Mouse (Mus musculus) limb, embryonic 14.5 days (tissue): ENCODE measurements around the gene Dusp2. TPM values are rescaled to one million over a fixed set of nuclear protein-coding genes. Genes with fewer than 3 reads are reported as not detected.

ENCODE experiments used
- ATAC-seq: fragments of 200-750 bp; cut with Nextera tagmentation; 2 replicates; pipeline ENCODE4 v1.8.0; 2017; ENCODE audit warnings: low read depth, moderate number of reproducible peaks, moderate TSS enrichment; ENCODE audit not compliant: low FRiP score
- DNase-seq: peaks from one replicate; pipeline ENCODE4 v3.0.0-alpha.2; 2015; ENCODE audit warnings: low spot score
- H3K27ac ChIP-seq: fragments of 300-500 bp; sonication (generic); replicated peaks from 2 replicates; pipeline ENCODE4 v1.5.1; 2014; ENCODE audit warnings: low read depth, mild to moderate bottlenecking, low read length, moderate library complexity, mixed read lengths
- H3K27me3 ChIP-seq: fragments of 300-500 bp; sonication (generic); 2 replicates; pipeline ENCODE4 v1.6.1; 2014; ENCODE audit warnings: low read length, mixed read lengths; ENCODE audit not compliant: control insufficient read depth, insufficient read depth
- H3K36me3 ChIP-seq: fragments of 300-500 bp; sonication (generic); 2 replicates; pipeline ENCODE4 v1.6.1; 2014; ENCODE audit warnings: mild to moderate bottlenecking, low read length, moderate library complexity, mixed read lengths; ENCODE audit not compliant: control insufficient read depth, insufficient read depth
- H3K4me1 ChIP-seq: fragments of 300-500 bp; sonication (generic); 2 replicates; pipeline ENCODE4 v1.6.1; 2014; ENCODE audit warnings: antibody characterized with exemption, low read length, mixed read lengths; ENCODE audit not compliant: control insufficient read depth, insufficient read depth
- H3K4me2 ChIP-seq: fragments of 300-500 bp; sonication (generic); replicated peaks from 2 replicates; pipeline ENCODE4 v1.6.1; 2014; ENCODE audit warnings: low read depth, mild to moderate bottlenecking, low read length, moderate library complexity; ENCODE audit not compliant: severe bottlenecking
- H3K4me3 ChIP-seq: fragments of 300-500 bp; sonication (generic); replicated peaks from 2 replicates; pipeline ENCODE4 v1.5.1; 2014; ENCODE audit warnings: low read length
- H3K9ac ChIP-seq: fragments of 300-500 bp; sonication (generic); 2 replicates; pipeline ENCODE4 v1.6.1; 2014; ENCODE audit warnings: mild to moderate bottlenecking, low read depth, low read length, moderate library complexity; ENCODE audit not compliant: severe bottlenecking
- H3K9me3 ChIP-seq: fragments of 300-500 bp; sonication (generic); 2 replicates; pipeline ENCODE4 v1.6.1; 2016; ENCODE audit warnings: low read length; ENCODE audit not compliant: control insufficient read depth
- POLR2A ChIP-seq: fragments of 200-500 bp; IDR thresholded peaks from 2 replicates; pipeline ENCODE4 v1.8.0; 2012; ENCODE audit warnings: inconsistent platforms, mild to moderate bottlenecking, moderate library complexity, borderline replicate concordance; ENCODE audit not compliant: insufficient read depth, insufficient read length; ENCODE audit errors: extremely low read depth
- WGBS: fragments of 180-500 bp; shearing (Covaris S2); extraction: QIAGEN DNeasy Blood & Tissue Kit; methylation state at CpG from one replicate; pipeline ENCODE4 v1.1.7; 2014; 5-methylcytosine and 5-hydroxymethylcytosine counted together
- polyA plus RNA-seq, 2 experiments: library from polyadenylated mRNA; depleted of rRNA in 1 of 2; stranded (reverse) in 1 of 2; unstranded in 1 of 2; fragments of >200 nt; fragmentation: Nextera tagmentation in 1 of 2; extraction: Ambion mirVana in 1 of 2; gene quantifications; 2 replicates each; pipeline versions ENCODE4 v1.2.1 to v1.2.3; 2012 to 2014

Gene Dusp2
- polyA plus RNA-seq, 2 experiments = 5.7 to 7.6 TPM

DNA sequence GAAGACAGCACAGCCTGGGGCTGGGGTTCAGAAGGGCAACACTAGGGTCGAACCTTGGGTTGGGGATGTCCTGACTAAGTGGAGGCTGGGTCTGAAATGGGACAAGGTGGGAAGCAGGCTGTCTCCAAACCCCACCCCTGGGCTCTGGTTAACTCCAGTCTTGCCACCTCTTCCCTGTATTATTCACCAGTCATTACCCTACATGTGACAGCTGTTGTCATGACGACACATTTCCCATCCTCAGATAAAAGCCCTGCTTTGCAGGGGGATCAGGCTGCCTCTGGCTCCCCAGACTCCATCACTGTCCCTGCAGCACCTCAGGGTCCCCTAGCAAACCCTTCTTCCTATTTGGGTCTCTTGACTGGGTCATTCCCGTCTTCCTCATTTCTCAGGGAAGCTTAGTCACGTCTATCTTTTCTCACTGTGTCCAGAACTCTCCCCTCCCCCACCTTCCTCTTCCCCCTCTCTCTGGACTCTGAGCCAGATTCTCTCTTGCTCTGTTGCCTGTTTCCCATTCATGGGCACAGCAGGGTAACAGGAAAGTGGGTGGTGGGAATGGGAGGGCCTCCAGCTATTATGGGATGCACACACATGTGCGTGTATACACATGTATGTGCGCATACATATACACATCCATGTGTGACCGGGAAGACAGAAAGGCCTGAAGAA, 42.1 kb downstream of the Dusp2 start:
- WGBS = 74% methylated on average over 7 of the region's 7 CpGs
- no peaks in the 10 kb centered on the region for H3K27me3 ChIP-seq
- no peaks in the 10 kb centered on the region for H3K36me3 ChIP-seq
- TF ChIP-seq POLR2A = no peak
- H3K27ac ChIP-seq = no peak overlapping the region
- no peak overlapping the region for H3K9ac ChIP-seq
- no peak for ATAC-seq
- H3K9me3 ChIP-seq = no peaks in the 10 kb centered on the region
- no peak for DNase-seq
- H3K4me1 ChIP-seq = no peaks in the 10 kb centered on the region
- H3K4me2 ChIP-seq = no peak overlapping the region
- no peak overlapping the region for H3K4me3 ChIP-seq

DNA sequence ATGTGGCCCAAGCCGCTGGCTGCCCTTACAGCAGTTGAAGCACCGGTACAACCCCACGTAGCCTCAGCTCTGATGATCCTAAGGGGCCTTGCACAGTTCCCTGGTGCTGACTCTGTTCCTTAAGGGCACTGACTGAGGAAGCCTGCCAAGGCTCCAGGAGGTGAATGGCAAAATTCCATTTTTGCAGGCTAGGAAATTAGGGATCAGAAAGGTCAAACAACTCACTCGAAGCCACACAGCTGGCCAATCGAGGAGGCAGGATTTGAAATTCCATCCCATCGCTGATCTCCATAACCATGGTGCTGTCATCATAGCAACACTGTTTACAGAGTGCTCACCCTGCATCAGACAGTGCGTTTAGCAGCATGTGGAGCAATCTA, 42.6 kb downstream of the Dusp2 start:
- H3K36me3 ChIP-seq = no peaks in the 10 kb centered on the region
- no peak overlapping the region for H3K4me3 ChIP-seq
- H3K4me2 ChIP-seq = no peak overlapping the region
- WGBS = 75% methylated on average over 7 of the region's 7 CpGs
- no peak overlapping the region for H3K9ac ChIP-seq
- H3K9me3 ChIP-seq = no peaks in the 10 kb centered on the region
- no peaks in the 10 kb centered on the region for H3K27me3 ChIP-seq
- TF ChIP-seq POLR2A = no peak
- ATAC-seq = no peak
- no peak for DNase-seq
- no peaks in the 10 kb centered on the region for H3K4me1 ChIP-seq
- no peak overlapping the region for H3K27ac ChIP-seq

DNA sequence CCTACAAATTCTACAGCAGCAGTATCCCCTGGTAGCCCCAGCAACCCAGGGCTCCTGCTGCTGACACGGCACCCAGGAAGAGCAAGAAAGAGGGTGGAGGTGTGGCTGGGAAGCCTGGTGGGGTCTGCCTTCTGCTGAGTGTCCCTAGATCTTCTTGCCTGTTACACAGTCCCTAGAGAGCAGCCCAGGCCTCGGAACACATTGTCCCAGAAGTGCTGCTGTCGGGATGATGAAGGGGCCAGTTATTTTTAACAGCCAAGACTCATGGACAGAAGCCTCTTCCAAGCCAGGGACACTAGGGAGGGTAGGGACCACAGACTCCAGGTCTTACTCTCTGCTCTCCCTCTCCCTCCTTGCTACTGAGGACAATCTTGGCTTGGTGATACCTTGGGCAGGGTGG, 43.3 kb downstream of the Dusp2 start:
- Histone ChIP-seq H3K4me1 (no peaks in the 10 kb centered on the region), H3K27ac (no peak overlapping the region), H3K4me2 (no peak overlapping the region), H3K9ac (no peak overlapping the region), H3K27me3 (no peaks in the 10 kb centered on the region), H3K4me3 (no peak overlapping the region), H3K36me3 (no peaks in the 10 kb centered on the region), H3K9me3 (no peaks in the 10 kb centered on the region)
- no peak for ATAC-seq
- no peak for TF ChIP-seq POLR2A
- 75% methylated on average over 3 of the region's 3 CpGs for WGBS
- DNase-seq = no peak

DNA sequence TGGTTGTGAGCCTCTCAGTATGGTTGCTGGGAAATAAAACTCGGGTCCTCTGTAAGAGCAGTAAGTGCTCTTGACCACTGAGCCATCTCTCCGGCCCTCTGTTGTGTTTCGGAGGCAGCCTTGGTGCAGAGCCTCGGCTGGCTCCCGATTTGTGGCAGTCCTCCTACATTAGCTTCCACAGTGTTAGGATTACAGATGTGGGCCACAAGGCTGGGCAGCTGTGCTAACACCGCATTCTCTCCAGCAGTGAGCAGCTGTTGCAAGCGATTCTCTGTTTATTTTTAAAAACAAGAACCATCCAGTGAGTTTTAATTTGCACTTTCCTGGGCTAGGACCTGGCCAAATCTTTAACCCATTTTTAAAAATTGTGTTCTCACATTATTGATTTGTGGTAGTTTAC, 47.9 kb downstream of the Dusp2 start:
- Histone ChIP-seq H3K36me3 (no peaks in the 10 kb centered on the region), H3K9ac (no peak overlapping the region), H3K9me3 (no peaks in the 10 kb centered on the region), H3K4me2 (no peak overlapping the region), H3K4me3 (no peak overlapping the region), H3K27ac (no peak overlapping the region), H3K4me1 (no peaks in the 10 kb centered on the region), H3K27me3 (no peaks in the 10 kb centered on the region)
- ATAC-seq = no peak
- no peak for TF ChIP-seq POLR2A
- no peak for DNase-seq
- 54% methylated on average over 7 of the region's 7 CpGs for WGBS

DNA sequence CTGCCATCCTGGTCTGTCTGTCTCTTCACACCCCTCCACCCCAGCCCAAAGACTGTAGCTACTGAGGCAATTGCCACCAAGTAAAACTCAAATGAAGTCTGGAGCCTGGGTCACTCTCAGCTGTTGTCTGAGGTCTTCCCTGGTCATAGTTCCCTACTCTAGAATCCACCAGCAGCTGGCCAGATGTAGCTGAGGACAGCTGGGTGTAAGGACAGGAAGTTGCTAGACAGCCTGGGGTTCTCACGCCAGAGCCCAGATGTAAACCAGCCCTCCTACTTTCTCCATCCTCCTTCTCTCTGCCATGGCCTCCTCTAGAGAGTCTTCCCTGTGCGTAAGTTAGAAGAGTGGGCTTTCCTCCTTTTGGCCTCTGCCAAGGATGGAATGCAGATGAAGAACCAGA, 51.6 kb downstream of the Dusp2 start:
- Histone ChIP-seq H3K4me1 (no peaks in the 10 kb centered on the region), H3K27me3 (no peaks in the 10 kb centered on the region), H3K4me3 (no peak overlapping the region), H3K9ac (no peak overlapping the region), H3K36me3 (no peaks in the 10 kb centered on the region), H3K4me2 (no peak overlapping the region), H3K27ac (no peak overlapping the region), H3K9me3 (no peaks in the 10 kb centered on the region)
- TF ChIP-seq POLR2A = no peak
- WGBS = 63% methylated on average over 2 of the region's 2 CpGs
- ATAC-seq (no peak), DNase-seq (no peak)

Other genes with a start within 250 kb of the Dusp2 start
- 42.0 and 59.1 TPM in 2 replicates for gene Ncaph, start 202.2 kb upstream of the Dusp2 start, polyA plus RNA-seq (2012; rRNA removed)
- gene Ncaph, start 202.2 kb upstream of the Dusp2 start, polyA plus RNA-seq (2014; fragmentation: Nextera tagmentation; extraction: Ambion mirVana) = 65.0 and 69.0 TPM in 2 replicates
- 10.1 and 11.5 TPM in 2 replicates for gene Itpripl1, start 192.7 kb upstream of the Dusp2 start, polyA plus RNA-seq (2012; rRNA removed)
- gene Itpripl1, start 192.7 kb upstream of the Dusp2 start, polyA plus RNA-seq (2014; fragmentation: Nextera tagmentation; extraction: Ambion mirVana) = 20.9 and 22.4 TPM in 2 replicates
- 1.1 and 2.4 TPM in 2 replicates for gene 1810024B03Rik, start 127.9 kb upstream of the Dusp2 start, polyA plus RNA-seq (2012; rRNA removed)
- 1.6 and 1.7 TPM in 2 replicates for gene 1810024B03Rik, start 127.9 kb upstream of the Dusp2 start, polyA plus RNA-seq (2014; fragmentation: Nextera tagmentation; extraction: Ambion mirVana)
- gene Snrnp200, start 127.8 kb upstream of the Dusp2 start, polyA plus RNA-seq (2012; rRNA removed) = 75.0 and 75.7 TPM in 2 replicates
- 69.4 and 75.4 TPM in 2 replicates for gene Snrnp200, start 127.8 kb upstream of the Dusp2 start, polyA plus RNA-seq (2014; fragmentation: Nextera tagmentation; extraction: Ambion mirVana)
- gene Ciao1, start 88.3 kb upstream of the Dusp2 start, polyA plus RNA-seq (2012; rRNA removed) = 62.0 and 64.8 TPM in 2 replicates
- 63.1 and 64.2 TPM in 2 replicates for gene Ciao1, start 88.3 kb upstream of the Dusp2 start, polyA plus RNA-seq (2014; fragmentation: Nextera tagmentation; extraction: Ambion mirVana)
- gene Tmem127, start 88.3 kb upstream of the Dusp2 start, polyA plus RNA-seq (2012; rRNA removed) = 36.2 and 51.2 TPM in 2 replicates
- gene Tmem127, start 88.3 kb upstream of the Dusp2 start, polyA plus RNA-seq (2014; fragmentation: Nextera tagmentation; extraction: Ambion mirVana) = 22.7 and 26.6 TPM in 2 replicates
- 60.8 and 63.7 TPM in 2 replicates for gene Stard7, start 65.9 kb upstream of the Dusp2 start, polyA plus RNA-seq (2012; rRNA removed)
- 79.0 and 80.8 TPM in 2 replicates for gene Stard7, start 65.9 kb upstream of the Dusp2 start, polyA plus RNA-seq (2014; fragmentation: Nextera tagmentation; extraction: Ambion mirVana)
- 0.04 and 0.08 TPM in 2 replicates for gene Astl, start 2.5 kb downstream of the Dusp2 start, polyA plus RNA-seq (2012; rRNA removed)
- 0.14 and 0.40 TPM in 2 replicates for gene Astl, start 2.5 kb downstream of the Dusp2 start, polyA plus RNA-seq (2014; fragmentation: Nextera tagmentation; extraction: Ambion mirVana)
- gene Adra2b, start 27.0 kb downstream of the Dusp2 start, polyA plus RNA-seq (2012; rRNA removed) = 0.21 and 0.33 TPM in 2 replicates
- gene Adra2b, start 27.0 kb downstream of the Dusp2 start, polyA plus RNA-seq (2014; fragmentation: Nextera tagmentation; extraction: Ambion mirVana) = 0.48 and 0.52 TPM in 2 replicates
- gene Gpat2, start 89.0 kb downstream of the Dusp2 start, polyA plus RNA-seq (2012; rRNA removed) = 0.31 and 0.37 TPM in 2 replicates
- 0.14 and 0.39 TPM in 2 replicates for gene Gpat2, start 89.0 kb downstream of the Dusp2 start, polyA plus RNA-seq (2014; fragmentation: Nextera tagmentation; extraction: Ambion mirVana)
- 14.6 and 22.2 TPM in 2 replicates for gene Fahd2a, start 108.4 kb downstream of the Dusp2 start, polyA plus RNA-seq (2012; rRNA removed)
- 20.8 and 24.9 TPM in 2 replicates for gene Fahd2a, start 108.4 kb downstream of the Dusp2 start, polyA plus RNA-seq (2014; fragmentation: Nextera tagmentation; extraction: Ambion mirVana)
- 4.2 and 4.3 TPM in 2 replicates for gene Kcnip3, start 185.9 kb downstream of the Dusp2 start, polyA plus RNA-seq (2012; rRNA removed)
- 2.3 and 3.2 TPM in 2 replicates for gene Kcnip3, start 185.9 kb downstream of the Dusp2 start, polyA plus RNA-seq (2014; fragmentation: Nextera tagmentation; extraction: Ambion mirVana)
- gene Prom2, start 205.3 kb downstream of the Dusp2 start, polyA plus RNA-seq (2012; rRNA removed) = 10.3 and 10.6 TPM in 2 replicates
- 9.3 and 9.5 TPM in 2 replicates for gene Prom2, start 205.3 kb downstream of the Dusp2 start, polyA plus RNA-seq (2014; fragmentation: Nextera tagmentation; extraction: Ambion mirVana)